Mouse (Mus musculus) liver, embryonic 16.5 days (tissue): ENCODE results near the gene Nubpl. TPM values are rescaled to one million over a fixed set of nuclear protein-coding genes. Genes with fewer than 3 reads are reported as not detected.

Experiments used
- ATAC-seq: fragments of 200-750 bp; cut with Nextera tagmentation; 2 replicates; pipeline ENCODE4 v1.8.0; 2017; ENCODE audit warnings: low read depth, mild to moderate bottlenecking, moderate number of reproducible peaks, moderate library complexity
- H3K27ac ChIP-seq: fragments of 300-500 bp; sonication (generic); 2 replicates; pipeline ENCODE4 v1.5.1; 2014; ENCODE audit warnings: mild to moderate bottlenecking, low read length
- H3K27me3 ChIP-seq: fragments of 300-500 bp; sonication (generic); 2 replicates; pipeline ENCODE4 v1.6.1; 2014; ENCODE audit warnings: low read depth, low read length, mixed read lengths; ENCODE audit not compliant: control insufficient read depth, insufficient read depth
- H3K36me3 ChIP-seq: fragments of 300-500 bp; sonication (generic); 2 replicates; pipeline ENCODE4 v1.6.1; 2014; ENCODE audit warnings: mild to moderate bottlenecking; ENCODE audit not compliant: control insufficient read depth, insufficient read depth
- H3K4me1 ChIP-seq: fragments of 300-500 bp; sonication (generic); 2 replicates; pipeline ENCODE4 v1.6.1; 2014; ENCODE audit warnings: low read depth, low read length, mixed read lengths; ENCODE audit not compliant: control insufficient read depth
- H3K4me2 ChIP-seq: fragments of 300-500 bp; sonication (generic); 2 replicates; pipeline ENCODE4 v1.6.1; 2014; ENCODE audit warnings: low read depth, low read length, mixed read lengths
- H3K4me3 ChIP-seq: fragments of 300-500 bp; sonication (generic); 2 replicates; pipeline ENCODE4 v1.5.1; 2014; ENCODE audit warnings: low read depth, mild to moderate bottlenecking, low read length
- H3K9ac ChIP-seq: fragments of 300-500 bp; sonication (generic); 2 replicates; pipeline ENCODE4 v1.6.1; 2014; ENCODE audit warnings: low read depth, low read length
- H3K9me3 ChIP-seq: fragments of 300-500 bp; sonication (generic); replicated peaks from 2 replicates; pipeline ENCODE4 v1.6.1; 2016; ENCODE audit warnings: low read length; ENCODE audit not compliant: control insufficient read depth
- WGBS: fragments of 180-500 bp; shearing (Covaris S2); extraction: QIAGEN DNeasy Blood & Tissue Kit; methylation state at CpG from one replicate; pipeline ENCODE4 v1.1.7; 2014; ENCODE audit not compliant: insufficient replicate concordance; 5-methylcytosine and 5-hydroxymethylcytosine counted together
- polyA plus RNA-seq: library from polyadenylated mRNA; unstranded; fragments of >200 nt; fragmentation: Nextera tagmentation; extraction: Ambion mirVana; gene quantifications from 2 replicates; pipeline ENCODE4 v1.2.1, GENCODE M21; 2015

Nubpl gene
- polyA plus RNA-seq, 1 experiment from 2014 or later, result 3.5 TPM

GRCm38 (mm10) chr12:52297988-52298387, 200.5 kb downstream of the Nubpl start:
- Histone ChIP-seq H3K9ac (no peak overlapping the region), H3K9me3 (no peaks in the 10 kb centered on the region), H3K4me3 (no peak overlapping the region), H3K4me2 (no peak overlapping the region), H3K36me3 (no peaks in the 10 kb centered on the region), H3K4me1 (no peaks in the 10 kb centered on the region), H3K27me3 (no peaks in the 10 kb centered on the region), H3K27ac (no peak overlapping the region)
- WGBS, result 59% methylated on average over 2 of the region's 2 CpGs
- no peak for ATAC-seq

- WGBS, result 10% methylated on average over 1 of the region's 1 CpGs
- H3K9me3 ChIP-seq, result no peaks in the 10 kb centered on the region
Measured at GRCm38 (mm10) chr12:52298683-52299082, 201.1 kb downstream of the Nubpl start.

DNA sequence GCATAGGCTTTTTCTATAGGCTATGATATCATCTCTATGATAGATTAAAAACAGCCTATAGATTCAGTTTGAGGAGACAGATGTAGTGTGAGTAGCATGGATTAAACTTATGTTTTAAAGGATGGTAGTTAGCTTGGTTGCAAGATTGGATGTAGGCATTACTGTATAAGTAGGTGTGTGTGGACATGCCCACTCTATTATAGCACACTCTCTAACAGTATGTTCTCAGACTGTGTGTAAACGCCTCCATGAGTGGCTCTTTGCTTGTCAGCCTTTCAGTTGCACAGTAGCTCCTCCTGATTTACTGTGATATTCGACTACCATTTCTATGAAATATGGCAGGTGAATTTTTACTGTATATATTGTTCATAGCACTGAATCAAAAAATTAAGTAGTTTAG, 205.4 kb downstream of the Nubpl start:
- H3K4me1 ChIP-seq, result no peaks in the 10 kb centered on the region
- H3K9me3 ChIP-seq, result no peaks in the 10 kb centered on the region
- no peaks in the 10 kb centered on the region for H3K27me3 ChIP-seq
- H3K27ac ChIP-seq, result no peak overlapping the region
- H3K4me2 ChIP-seq, result no peak overlapping the region
- 56% methylated on average over 2 of the region's 2 CpGs for WGBS
- no peaks in the 10 kb centered on the region for H3K36me3 ChIP-seq
- H3K9ac ChIP-seq, result no peak overlapping the region
- H3K4me3 ChIP-seq, result no peak overlapping the region
- no peak for ATAC-seq

More at GRCm38 (mm10) chr12:52298683-52299082, 201.1 kb downstream of the Nubpl start:
- H3K4me3 ChIP-seq, result no peak overlapping the region
- H3K9ac ChIP-seq, result no peak overlapping the region
- no peaks in the 10 kb centered on the region for H3K4me1 ChIP-seq
- no peak overlapping the region for H3K4me2 ChIP-seq
- ATAC-seq, result no peak
- H3K36me3 ChIP-seq, result no peaks in the 10 kb centered on the region
- H3K27ac ChIP-seq, result no peak overlapping the region
- no peaks in the 10 kb centered on the region for H3K27me3 ChIP-seq

DNA sequence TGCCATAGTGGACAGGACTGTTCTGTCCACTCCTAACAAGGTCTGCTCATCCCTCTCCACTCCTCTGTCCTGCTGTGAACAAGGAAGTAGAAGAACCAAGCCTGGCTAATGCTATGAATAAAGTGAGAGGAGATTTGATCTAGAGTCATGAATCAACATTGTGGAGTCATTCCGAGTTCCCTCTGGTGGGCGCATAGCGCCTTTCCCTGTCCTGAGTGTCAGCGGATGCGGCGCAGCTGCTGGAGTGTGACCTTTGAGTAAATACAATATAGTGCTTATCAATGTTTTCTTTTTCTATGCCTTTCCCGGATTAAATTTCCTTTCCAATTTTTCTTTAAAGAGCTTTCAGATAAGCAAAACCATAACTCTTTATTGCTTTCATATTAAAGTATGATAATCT, 208.8 kb downstream of the Nubpl start:
- Histone ChIP-seq H3K36me3 (no peaks in the 10 kb centered on the region), H3K4me3 (no peak overlapping the region), H3K9ac (no peak overlapping the region), H3K9me3 (no peaks in the 10 kb centered on the region), H3K27ac (no peak overlapping the region), H3K4me1 (no peaks in the 10 kb centered on the region), H3K27me3 (no peaks in the 10 kb centered on the region), H3K4me2 (no peak overlapping the region)
- no peak for ATAC-seq
- 81% methylated on average over 7 of the region's 7 CpGs for WGBS

GRCm38 (mm10) chr12:52307331-52307982, 209.9 kb downstream of the Nubpl start:
- Histone ChIP-seq H3K4me1 (no peaks in the 10 kb centered on the region), H3K36me3 (no peaks in the 10 kb centered on the region), H3K4me2 (no peak overlapping the region), H3K9ac (no peak overlapping the region), H3K27me3 (no peaks in the 10 kb centered on the region), H3K4me3 (no peak overlapping the region), H3K9me3 (no peaks in the 10 kb centered on the region), H3K27ac (no peak overlapping the region)
- peak; percentile 19; the same call in 1 of the 2 replicates for ATAC-seq
- WGBS, result 45% methylated on average over 10 of the region's 10 CpGs

GRCm38 (mm10) chr12:52308628-52309027, 211.1 kb downstream of the Nubpl start:
- H3K4me2 ChIP-seq, result no peak overlapping the region
- no peaks in the 10 kb centered on the region for H3K27me3 ChIP-seq
- no peak overlapping the region for H3K9ac ChIP-seq
- no peak overlapping the region for H3K4me3 ChIP-seq
- no peak for ATAC-seq
- no peaks in the 10 kb centered on the region for H3K4me1 ChIP-seq
- H3K9me3 ChIP-seq, result no peaks in the 10 kb centered on the region
- WGBS, result 67% methylated on average over 7 of the region's 7 CpGs
- H3K36me3 ChIP-seq, result no peaks in the 10 kb centered on the region
- H3K27ac ChIP-seq, result no peak overlapping the region

GRCm38 (mm10) chr12:52314818-52315217, 217.3 kb downstream of the Nubpl start:
- no peak overlapping the region for H3K4me2 ChIP-seq
- H3K9me3 ChIP-seq, result no peaks in the 10 kb centered on the region
- ATAC-seq, result 0 out of 2 replicates have a peak, but pooled peaks have one; percentile 19
- no peaks in the 10 kb centered on the region for H3K36me3 ChIP-seq
- 51% methylated on average over 3 of the region's 3 CpGs for WGBS
- H3K4me1 ChIP-seq, result no peaks in the 10 kb centered on the region
- H3K27ac ChIP-seq, result no peak overlapping the region
- H3K9ac ChIP-seq, result no peak overlapping the region
- no peaks in the 10 kb centered on the region for H3K27me3 ChIP-seq
- no peak overlapping the region for H3K4me3 ChIP-seq

DNA sequence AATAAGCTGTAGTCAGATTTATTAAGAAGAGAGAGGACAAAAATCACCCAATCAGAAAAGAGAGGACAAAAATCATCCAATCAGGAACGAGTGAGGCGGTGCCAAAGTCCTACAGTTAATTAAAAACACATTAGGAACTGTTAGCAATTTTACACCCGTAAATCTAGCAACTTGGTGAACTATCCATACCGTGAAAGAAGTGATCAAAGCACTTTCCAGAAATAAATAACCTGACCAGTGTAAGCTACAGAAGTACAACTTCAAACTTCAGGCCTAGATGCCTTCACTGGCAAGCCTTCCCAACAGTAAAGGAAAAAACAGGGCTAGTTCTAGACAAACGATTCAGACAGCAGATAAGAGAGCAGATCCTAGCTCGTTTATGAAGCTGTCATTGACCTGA, 220.1 kb downstream of the Nubpl start:
- 55% methylated on average over 6 of the region's 6 CpGs for WGBS
- Histone ChIP-seq H3K9ac (no peak overlapping the region), H3K27ac (no peak overlapping the region), H3K4me3 (no peak overlapping the region), H3K27me3 (no peaks in the 10 kb centered on the region), H3K4me2 (no peak overlapping the region), H3K9me3 (no peaks in the 10 kb centered on the region), H3K4me1 (no peaks in the 10 kb centered on the region), H3K36me3 (no peaks in the 10 kb centered on the region)
- ATAC-seq, result no peak

- no peak for ATAC-seq
Measured at GRCm38 (mm10) chr12:52318426-52318825, 220.9 kb downstream of the Nubpl start.

More at GRCm38 (mm10) chr12:52318426-52318825, 220.9 kb downstream of the Nubpl start:
- Histone ChIP-seq H3K9ac (no peak overlapping the region), H3K9me3 (no peaks in the 10 kb centered on the region), H3K36me3 (no peaks in the 10 kb centered on the region), H3K27ac (no peak overlapping the region), H3K4me1 (no peaks in the 10 kb centered on the region), H3K4me2 (no peak overlapping the region), H3K27me3 (no peaks in the 10 kb centered on the region), H3K4me3 (no peak overlapping the region)
- 62% methylated on average over 9 of the region's 9 CpGs for WGBS
